Mouse (Mus musculus): ENCODE measurements around the gene Ankrd9.

GRCm38 (mm10) chr12:110991361-110992127, 12.7 kb upstream of the Ankrd9 start:
- TF ChIP-seq POLR2A (IDR thresholded peaks at IDR 0.05; ENCODE audit: borderline replicate concordance, low read depth, low read length) (no peak), CTCF (IDR thresholded peaks at IDR 0.05; ENCODE audit: low read depth, low read length) (peak; percentile 71)
